In the genomic region with DNA sequence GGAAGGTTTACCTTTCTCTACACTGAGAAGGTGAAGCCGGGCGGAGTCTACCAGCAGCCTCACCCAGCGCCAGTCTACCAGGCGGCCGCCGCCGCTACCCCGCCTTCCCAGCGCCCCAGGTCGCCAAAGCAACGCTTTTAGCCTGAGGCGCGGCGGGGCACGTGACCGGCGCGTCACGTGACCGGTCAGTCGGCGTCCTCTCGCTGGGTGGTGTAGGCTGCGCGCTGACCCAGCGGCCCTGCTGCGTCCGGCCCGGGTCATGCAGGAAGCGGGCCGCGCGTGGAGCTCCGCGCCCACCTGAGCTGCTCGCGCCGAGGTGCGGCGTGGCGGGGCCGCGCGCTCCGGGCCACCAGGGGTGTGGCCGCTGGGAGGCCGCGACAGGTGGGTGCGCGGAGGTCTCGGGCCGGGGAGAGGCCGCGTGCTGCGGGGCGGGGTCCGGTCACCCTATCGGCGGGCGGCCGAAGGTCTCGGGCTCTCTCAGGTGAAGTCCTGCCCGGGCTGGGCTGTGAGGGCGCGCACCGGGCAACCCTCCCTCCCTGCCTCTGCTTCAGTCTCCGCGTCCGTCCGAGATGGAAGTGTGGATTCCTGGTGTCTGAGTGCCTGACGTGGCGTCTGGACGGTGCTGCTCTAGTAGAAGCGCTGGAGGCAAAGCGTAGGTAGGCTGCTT, we compare ENCODE assay signal across 8 mouse cellular contexts. TPM values are rescaled to one million over a fixed set of nuclear protein-coding genes. Genes with fewer than 3 reads are reported as not detected.
A peak's percentile ranks its signal among the peaks of the same experiment; 100 is the strongest.
DNase-seq lines count a peak whose midpoint lies in the region; ATAC-seq lines count a peak whose summit lies in the region.

A gene (plus strand): TSS at position 190 of the 667 bp plus-strand sequence.

- WGBS in hindbrain, embryonic 12.5 days: under 1% methylated on average over 75 of the region's 75 CpGs

- peak within 1 kb of the TSS; percentile 74 for H3K27ac ChIP-seq in hindbrain, embryonic 12.5 days

- ATAC-seq in hindbrain, embryonic 12.5 days (ENCODE audit: low FRiP score): peak; percentile 96

- H3K4me3 ChIP-seq in hindbrain, embryonic 12.5 days: peak within 1 kb of the TSS; percentile 96

- 0 out of 2 replicates have a peak, but pooled peaks cover 3% of the 10 kb centered on the region for H3K9me3 ChIP-seq in hindbrain, embryonic 12.5 days (replicated peaks)

- no peaks in the 10 kb centered on the region for H3K27me3 ChIP-seq in hindbrain, embryonic 12.5 days

- DNase-seq in NIH3T3 (ENCODE audit: low read depth): peak; percentile 99
- peak; percentile 94 to 95 for DNase-seq in cerebellum, postnatal 10 days
- DNase-seq in frontal cortex, postnatal 10 days (ENCODE audit: low spot score in 2 of 2): peak; percentile 76 to 85
- peak; percentile 73 to 76 for DNase-seq in layer of hippocampus, postnatal 25 days (ENCODE audit: extremely low spot score in 1 of 2, low spot score in 1 of 2)
- DNase-seq in lung, postnatal 25 days (ENCODE audit: low spot score): peak; percentile 93
- peak; percentile 96 for DNase-seq in retina, embryonic 14.5 days (ENCODE audit: low spot score)
- peak; percentile 72 for DNase-seq in thymus, postnatal 4 days

- H3K4me2 ChIP-seq in hindbrain, embryonic 12.5 days (replicated peaks): peak within 1 kb of the TSS; percentile 59

- H3K4me1 ChIP-seq in hindbrain, embryonic 12.5 days: peaks cover 16% of the 10 kb centered on the region

- peak within 1 kb of the TSS; percentile 83 for H3K9ac ChIP-seq in hindbrain, embryonic 12.5 days

- H3K36me3 ChIP-seq in hindbrain, embryonic 12.5 days: no peaks in the 10 kb centered on the region

RNA-seq across cellular contexts. Expression of the gene that starts here (rescaled TPM):
- 65.0 and 68.5 TPM in 2 replicates for polyA plus RNA-seq in hindbrain, embryonic 12.5 days (2016; fragmentation: Nextera tagmentation; extraction: Ambion mirVana)
- 10 to 100 TPM; 57.3 to 58.9 TPM for total RNA-seq in layer of hippocampus, postnatal 25 days (2021)

Comparison
In these comparisons a context has a peak if more than half of its experiments do, and no peak if none do; other contexts are left out.
1. Peak in every context shown above with its lines: DNase-seq, ATAC-seq, H3K4me3 ChIP-seq and H3K27ac ChIP-seq.